Mouse (Mus musculus) ovary, adult 10 weeks (tissue): ENCODE data around the gene 5830411N06Rik. TPM values are rescaled to one million over a fixed set of nuclear protein-coding genes. Genes with fewer than 3 reads are reported as not detected.

Experiments
- polyA plus RNA-seq: library from polyadenylated mRNA; stranded (reverse); fragments of 350-450 nt; fragmentation: Illumina TruSeq; extraction: RNeasy Lipid Tissue Mini Kit (QIAGEN cat#74804); gene quantifications from one replicate; pipeline ENCODE4 v1.2.3, GENCODE M21; 2014

Gene 5830411N06Rik
- not detected for polyA plus RNA-seq

GRCm38 (mm10) chr7:140247216-140247615 lies at the start of gene 5830411N06Rik:
Gene 5830411N06Rik (plus strand): TSS chr7:140247284.

GRCm38 (mm10) chr7:140205864-140206263 lies 41.2 kb upstream of the 5830411N06Rik start, which contains the start of gene Olfr524:
Gene Olfr524 (minus strand): TSS chr7:140205964.

GRCm38 (mm10) chr7:140217967-140218366 lies 29.1 kb upstream of the 5830411N06Rik start, which contains the start of gene Cd163l1:
Gene Cd163l1 (plus strand): TSS chr7:140218267.

GRCm38 (mm10) chr7:140320558-140320957 lies 73.5 kb downstream of the 5830411N06Rik start, which contains the start of gene Olfr525:
Gene Olfr525 (plus strand): TSS chr7:140320858.

GRCm38 (mm10) chr7:140333717-140334116 lies 86.6 kb downstream of the 5830411N06Rik start, which contains the start of gene Olfr527:
Gene Olfr527 (plus strand): TSS chr7:140334017.

Other genes starting within 250 kb of the 5830411N06Rik start
- gene Zfp511, start 210.9 kb upstream of the 5830411N06Rik start, polyA plus RNA-seq = 7.2 TPM
- gene Tubgcp2, start 210.6 kb upstream of the 5830411N06Rik start, polyA plus RNA-seq = 38.6 TPM
- gene Msx3, start 198.2 kb upstream of the 5830411N06Rik start, polyA plus RNA-seq = 0.60 TPM
- not detected for gene Caly, start 164.7 kb upstream of the 5830411N06Rik start, polyA plus RNA-seq
- gene Prap1, start 153.9 kb upstream of the 5830411N06Rik start, polyA plus RNA-seq = not detected
- gene Fuom, start 144.8 kb upstream of the 5830411N06Rik start, polyA plus RNA-seq = 20.8 TPM
- gene Paox, start 131.5 kb upstream of the 5830411N06Rik start, polyA plus RNA-seq = 5.7 TPM
- gene Echs1, start 130.8 kb upstream of the 5830411N06Rik start, polyA plus RNA-seq = 99.4 TPM
- gene Mtg1, start 109.7 kb upstream of the 5830411N06Rik start, polyA plus RNA-seq = 3.0 TPM
- gene Sprn, start 92.4 kb upstream of the 5830411N06Rik start, polyA plus RNA-seq = 2.9 TPM
- not detected for gene Olfr522, start 82.5 kb upstream of the 5830411N06Rik start, polyA plus RNA-seq
- gene Olfr523, start 74.1 kb upstream of the 5830411N06Rik start, polyA plus RNA-seq = not detected
- not detected for gene Olfr524, start 41.3 kb upstream of the 5830411N06Rik start, polyA plus RNA-seq
- gene Cd163l1, start 29.0 kb upstream of the 5830411N06Rik start, polyA plus RNA-seq = not detected
- not detected for gene Olfr525, start 73.6 kb downstream of the 5830411N06Rik start, polyA plus RNA-seq
- gene Olfr527, start 86.7 kb downstream of the 5830411N06Rik start, polyA plus RNA-seq = not detected
- gene Olfr60, start 114.4 kb downstream of the 5830411N06Rik start, polyA plus RNA-seq = not detected
- gene Olfr530, start 129.0 kb downstream of the 5830411N06Rik start, polyA plus RNA-seq = not detected
- gene Olfr531, start 155.6 kb downstream of the 5830411N06Rik start, polyA plus RNA-seq = not detected
- gene Olfr532, start 174.4 kb downstream of the 5830411N06Rik start, polyA plus RNA-seq = not detected
- gene Olfr533, start 216.1 kb downstream of the 5830411N06Rik start, polyA plus RNA-seq = not detected
- not detected for gene Olfr535, start 236.9 kb downstream of the 5830411N06Rik start, polyA plus RNA-seq